Mouse (Mus musculus) small intestine, adult 2 months (tissue): ENCODE results near the gene Dydc2.

Experiments
- CTCF ChIP-seq: fragments of 200-500 bp; IDR thresholded peaks from 2 replicates; pipeline ENCODE4 v1.5.1; 2012; ENCODE audit warnings: low read depth, mild to moderate bottlenecking, control low read depth, inconsistent platforms, low read length, moderate library complexity, mixed read lengths; ENCODE audit not compliant: insufficient replicate concordance, insufficient read length; ENCODE audit errors: extremely low read depth
- POLR2A ChIP-seq: fragments of 200-500 bp; IDR thresholded peaks from 2 replicates; pipeline ENCODE4 v1.6.1; 2012; ENCODE audit warnings: low read depth, mild to moderate bottlenecking, control low read depth, inconsistent platforms, low read length, moderate library complexity

DNA sequence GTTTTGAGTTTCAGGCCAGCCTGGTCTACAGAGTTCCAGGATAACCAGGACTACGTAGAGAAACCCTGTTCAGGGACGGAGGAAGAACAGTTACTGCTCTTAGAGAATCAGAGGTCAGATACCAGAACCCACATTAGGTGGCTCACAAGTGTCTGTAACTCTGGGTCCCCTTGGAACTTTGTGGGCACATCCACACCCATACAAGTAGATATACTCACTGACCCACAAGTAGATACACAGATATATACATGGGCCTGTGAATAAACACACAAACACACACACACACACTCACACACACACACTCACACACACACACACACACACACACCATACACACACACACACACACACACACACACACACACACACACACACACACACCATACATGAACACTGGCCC lies 43.9 kb downstream of the Dydc2 start:
- TF ChIP-seq CTCF (no peak), POLR2A (no peak)
